In genomic region chr3:146121310-146122124, GRCm38 (mm10) we compare ENCODE assay signal across 8 mouse cellular contexts. TPM values are rescaled to one million over a fixed set of nuclear protein-coding genes. Genes with fewer than 3 reads are reported as not detected.
DNase-seq lines count a peak whose midpoint lies in the region; ATAC-seq lines count a peak whose summit lies in the region.

No protein-coding gene starts in this region.

- peak; percentile 44; the same call in 1 of the 2 replicates for ATAC-seq in forebrain, embryonic 12.5 days (ENCODE audit: low FRiP score)
- ATAC-seq in liver, embryonic 11.5 days (replicated peaks; ENCODE audit: low FRiP score): no peak

- no peak overlapping the region for H3K27ac ChIP-seq in forebrain, embryonic 12.5 days
- H3K27ac ChIP-seq in liver, embryonic 11.5 days (ENCODE audit: low read depth, low read length): no peak overlapping the region

- H3K4me1 ChIP-seq in forebrain, embryonic 12.5 days: peaks cover 18% of the 10 kb centered on the region
- H3K4me1 ChIP-seq in liver, embryonic 11.5 days (replicated peaks; ENCODE audit: control insufficient read depth, insufficient read depth, low read length): no peaks in the 10 kb centered on the region

- peak; percentile 21 to 45 for DNase-seq in kidney, postnatal 4 days
- no peak for DNase-seq in kidney, adult 9 months
- DNase-seq in liver, embryonic 11.5 days (ENCODE audit: low spot score): peak; percentile 45
- DNase-seq in spleen, postnatal 36 days (ENCODE audit: low spot score in 2 of 2): peak; percentile 22 to 24
- DNase-seq in layer of hippocampus, postnatal 36 days: no peak
- DNase-seq in layer of hippocampus, adult 11-12 months (ENCODE audit: low spot score): no peak
- DNase-seq in lung, postnatal 4 days: no peak

- H3K9me3 ChIP-seq in forebrain, embryonic 12.5 days: no peaks in the 10 kb centered on the region
- no peaks in the 10 kb centered on the region for H3K9me3 ChIP-seq in liver, embryonic 11.5 days (ENCODE audit: control insufficient read depth, low read length)

- peak overlapping the region; percentile 13; the same call in 1 of the 2 replicates for H3K9ac ChIP-seq in forebrain, embryonic 12.5 days
- peak overlapping the region; percentile 28; the same call in 1 of the 2 replicates for H3K9ac ChIP-seq in liver, embryonic 11.5 days (ENCODE audit: low read depth, low read length)

- H3K27me3 ChIP-seq in forebrain, embryonic 12.5 days: peaks cover 30% of the 10 kb centered on the region
- peaks cover 30% of the 10 kb centered on the region for H3K27me3 ChIP-seq in liver, embryonic 11.5 days (replicated peaks; ENCODE audit: control insufficient read depth, insufficient read depth, low read length)

- no peaks in the 10 kb centered on the region for H3K36me3 ChIP-seq in forebrain, embryonic 12.5 days (replicated peaks)
- H3K36me3 ChIP-seq in liver, embryonic 11.5 days (ENCODE audit: control insufficient read depth, insufficient read depth, low read length): no peaks in the 10 kb centered on the region

- peak overlapping the region; percentile 47 for H3K4me2 ChIP-seq in forebrain, embryonic 12.5 days
- H3K4me2 ChIP-seq in liver, embryonic 11.5 days: peak overlapping the region; percentile 55

- peak overlapping the region; percentile 18 for H3K4me3 ChIP-seq in forebrain, embryonic 12.5 days (replicated peaks)
- peak overlapping the region; percentile 32 for H3K4me3 ChIP-seq in liver, embryonic 11.5 days (ENCODE audit: low read depth, low read length)

- WGBS in forebrain, embryonic 12.5 days: 7% methylated on average over 25 of the region's 25 CpGs
- 13% methylated on average over 25 of the region's 25 CpGs for WGBS in liver, embryonic 11.5 days

RNA-seq across cellular contexts. Expression of gene Mcoln3, which starts 4.3 kb away (rescaled TPM):
- 1.9 and 3.8 TPM in 2 replicates for polyA plus RNA-seq in forebrain, embryonic 12.5 days (2016; fragmentation: Nextera tagmentation; extraction: Ambion mirVana)
- polyA plus RNA-seq in liver, embryonic 11.5 days (2014; fragmentation: Nextera tagmentation; extraction: Ambion mirVana): 1.9 and 2.0 TPM in 2 replicates
- not detected for total RNA-seq in layer of hippocampus, postnatal 36 days (2021)

RNA-seq across cellular contexts. Expression of gene Wdr63, which starts 13.6 kb away (rescaled TPM):
- polyA plus RNA-seq in forebrain, embryonic 12.5 days (2016; fragmentation: Nextera tagmentation; extraction: Ambion mirVana): 0.23 and 0.49 TPM in 2 replicates
- 0.99 and 1.6 TPM in 2 replicates for polyA plus RNA-seq in liver, embryonic 11.5 days (2014; fragmentation: Nextera tagmentation; extraction: Ambion mirVana)
- under 1 TPM; 0.60 to 0.99 TPM for total RNA-seq in layer of hippocampus, postnatal 36 days (2021)

RNA-seq across cellular contexts. Expression of gene Mcoln2, which starts 28.1 kb away (rescaled TPM):
- 0.20 and 0.23 TPM in 2 replicates for polyA plus RNA-seq in forebrain, embryonic 12.5 days (2016; fragmentation: Nextera tagmentation; extraction: Ambion mirVana)
- 3.5 and 4.6 TPM in 2 replicates for polyA plus RNA-seq in liver, embryonic 11.5 days (2014; fragmentation: Nextera tagmentation; extraction: Ambion mirVana)
- total RNA-seq in layer of hippocampus, postnatal 36 days (2021): not detected

Comparison
In these comparisons a context has a peak if more than half of its experiments do, and no peak if none do; other contexts are left out.
1. DNase-seq: peak in kidney, postnatal 4 days (2 of 2), liver, embryonic 11.5 days (single experiment) and spleen, postnatal 36 days (2 of 2); none in kidney, adult 9 months (single experiment), layer of hippocampus, postnatal 36 days (0 of 2), layer of hippocampus, adult 11-12 months (single experiment) and lung, postnatal 4 days (0 of 2).